Mouse (Mus musculus): Measurements from ENCODE around the gene Foxn3. TPM values are rescaled to one million over a fixed set of nuclear protein-coding genes. Genes with fewer than 3 reads are reported as not detected.

Gene Foxn3
- total and polyA plus RNA-seq, 2 experiments from 2014 or later = 50.4 to 69.0 TPM

GRCm38 (mm10) chr12:99321633-99322431 is 241.6 kb downstream of the Foxn3 start:
- Histone ChIP-seq H3K36me3 (ENCODE audit: insufficient read depth, low read length) (no peaks in the 10 kb centered on the region), H3K9me3 (ENCODE audit: low read length) (no peaks in the 10 kb centered on the region), H3K4me1 (ENCODE audit: insufficient read depth, low read length) (peaks cover 24% of the 10 kb centered on the region; the same call in 1 of the 2 replicates), H3K4me2 (ENCODE audit: low read depth, low read length) (no peak overlapping the region), H3K27me3 (ENCODE audit: insufficient read depth, low read length) (no peaks in the 10 kb centered on the region), H3K9ac (replicated peaks; ENCODE audit: low read length) (no peak overlapping the region), H3K4me3 (ENCODE audit: low read length) (no peak overlapping the region), H3K27ac (no peak overlapping the region)
- DNase-seq (ENCODE audit: low spot score) = no peak
- no peak for ATAC-seq
- WGBS = 72% methylated on average over 12 of the region's 12 CpGs
- TF ChIP-seq CTCF (IDR thresholded peaks at IDR 0.05; ENCODE audit: low read depth) = no peak

GRCm38 (mm10) chr12:99320966-99321496 is 242.4 kb downstream of the Foxn3 start:
- Histone ChIP-seq H3K4me2 (ENCODE audit: low read depth, low read length) (no peak overlapping the region), H3K4me3 (ENCODE audit: low read length) (no peak overlapping the region), H3K9ac (replicated peaks; ENCODE audit: low read length) (no peak overlapping the region), H3K27ac (no peak overlapping the region), H3K4me1 (ENCODE audit: insufficient read depth, low read length) (peaks cover 24% of the 10 kb centered on the region; the same call in 1 of the 2 replicates), H3K9me3 (ENCODE audit: low read length) (no peaks in the 10 kb centered on the region), H3K27me3 (ENCODE audit: insufficient read depth, low read length) (no peaks in the 10 kb centered on the region), H3K36me3 (ENCODE audit: insufficient read depth, low read length) (no peaks in the 10 kb centered on the region)
- no peak for DNase-seq (ENCODE audit: low spot score)
- TF ChIP-seq CTCF (IDR thresholded peaks at IDR 0.05; ENCODE audit: low read depth) = no peak
- 85% methylated on average over 3 of the region's 3 CpGs for WGBS
- ATAC-seq = no peak

GRCm38 (mm10) chr12:99319896-99320295 is 243.5 kb downstream of the Foxn3 start:
- TF ChIP-seq CTCF (IDR thresholded peaks at IDR 0.05; ENCODE audit: low read depth) = no peak
- peaks cover 24% of the 10 kb centered on the region; the same call in 1 of the 2 replicates for H3K4me1 ChIP-seq (ENCODE audit: insufficient read depth, low read length)
- H3K4me2 ChIP-seq (ENCODE audit: low read depth, low read length) = no peak overlapping the region
- ATAC-seq (no peak), DNase-seq (ENCODE audit: low spot score) (no peak)
- H3K27ac ChIP-seq = no peak overlapping the region
- H3K36me3 ChIP-seq (ENCODE audit: insufficient read depth, low read length) = no peaks in the 10 kb centered on the region
- no peaks in the 10 kb centered on the region for H3K9me3 ChIP-seq (ENCODE audit: low read length)
- no peaks in the 10 kb centered on the region for H3K27me3 ChIP-seq (ENCODE audit: insufficient read depth, low read length)
- H3K9ac ChIP-seq (replicated peaks; ENCODE audit: low read length) = no peak overlapping the region
- 64% methylated on average over 2 of the region's 2 CpGs for WGBS
- no peak overlapping the region for H3K4me3 ChIP-seq (ENCODE audit: low read length)

- Histone ChIP-seq H3K4me1 (ENCODE audit: insufficient read depth, low read length) (peaks cover 19% of the 10 kb centered on the region; the same call in 1 of the 2 replicates), H3K36me3 (ENCODE audit: insufficient read depth, low read length) (no peaks in the 10 kb centered on the region), H3K27ac (no peak overlapping the region), H3K4me2 (ENCODE audit: low read depth, low read length) (no peak overlapping the region), H3K9me3 (ENCODE audit: low read length) (no peaks in the 10 kb centered on the region), H3K27me3 (ENCODE audit: insufficient read depth, low read length) (no peaks in the 10 kb centered on the region), H3K9ac (replicated peaks; ENCODE audit: low read length) (no peak overlapping the region), H3K4me3 (ENCODE audit: low read length) (no peak overlapping the region)
- 38% methylated on average over 5 of the region's 5 CpGs for WGBS
- TF ChIP-seq CTCF (IDR thresholded peaks at IDR 0.05; ENCODE audit: low read depth) = no peak
- DNase-seq (ENCODE audit: low spot score) (no peak), ATAC-seq (no peak)
These were observed 244.2 kb downstream of the Foxn3 start for GRCm38 (mm10) chr12:99319171-99319570.

- ATAC-seq (no peak), DNase-seq (ENCODE audit: low spot score) (no peak)
- TF ChIP-seq CTCF (IDR thresholded peaks at IDR 0.05; ENCODE audit: low read depth) = no peak
- Histone ChIP-seq H3K36me3 (ENCODE audit: insufficient read depth, low read length) (no peaks in the 10 kb centered on the region), H3K9ac (replicated peaks; ENCODE audit: low read length) (no peak overlapping the region), H3K4me3 (ENCODE audit: low read length) (no peak overlapping the region), H3K27ac (no peak overlapping the region), H3K4me1 (ENCODE audit: insufficient read depth, low read length) (peaks cover 16% of the 10 kb centered on the region), H3K4me2 (ENCODE audit: low read depth, low read length) (no peak overlapping the region), H3K9me3 (ENCODE audit: low read length) (no peaks in the 10 kb centered on the region), H3K27me3 (ENCODE audit: insufficient read depth, low read length) (no peaks in the 10 kb centered on the region)
- 95% methylated on average over 6 of the region's 6 CpGs for WGBS
These were observed 247.5 kb downstream of the Foxn3 start for GRCm38 (mm10) chr12:99315931-99316330.

GRCm38 (mm10) chr12:99314817-99315216 is 248.6 kb downstream of the Foxn3 start:
- Histone ChIP-seq H3K27ac (no peak overlapping the region), H3K4me2 (ENCODE audit: low read depth, low read length) (no peak overlapping the region), H3K36me3 (ENCODE audit: insufficient read depth, low read length) (no peaks in the 10 kb centered on the region), H3K4me3 (ENCODE audit: low read length) (no peak overlapping the region), H3K4me1 (ENCODE audit: insufficient read depth, low read length) (peaks cover 13% of the 10 kb centered on the region), H3K9ac (replicated peaks; ENCODE audit: low read length) (no peak overlapping the region), H3K27me3 (ENCODE audit: insufficient read depth, low read length) (no peaks in the 10 kb centered on the region), H3K9me3 (ENCODE audit: low read length) (no peaks in the 10 kb centered on the region)
- DNase-seq (ENCODE audit: low spot score) (no peak), ATAC-seq (no peak)
- 85% methylated on average over 5 of the region's 5 CpGs for WGBS
- no peak for TF ChIP-seq CTCF (IDR thresholded peaks at IDR 0.05; ENCODE audit: low read depth)

- ATAC-seq (no peak), DNase-seq (ENCODE audit: low spot score) (peak; percentile 46)
- 38% methylated on average over 3 of the region's 3 CpGs for whole genome bisulfite sequencing
These were observed 252.1 kb downstream of the Foxn3 start for GRCm38 (mm10) chr12:99311303-99311702.

More at GRCm38 (mm10) chr12:99311303-99311702, 252.1 kb downstream of the Foxn3 start:
- Histone ChIP-seq H3K4me1 (ENCODE audit: insufficient read depth, low read length) (peaks cover 15% of the 10 kb centered on the region), H3K9ac (replicated peaks; ENCODE audit: low read length) (no peak overlapping the region), H3K27ac (no peak overlapping the region), H3K4me3 (ENCODE audit: low read length) (no peak overlapping the region), H3K4me2 (ENCODE audit: low read depth, low read length) (no peak overlapping the region), H3K27me3 (ENCODE audit: insufficient read depth, low read length) (no peaks in the 10 kb centered on the region), H3K36me3 (ENCODE audit: insufficient read depth, low read length) (no peaks in the 10 kb centered on the region), H3K9me3 (ENCODE audit: low read length) (no peaks in the 10 kb centered on the region)
- TF ChIP-seq CTCF (IDR thresholded peaks at IDR 0.05; ENCODE audit: low read depth) = no peak
